Mouse (Mus musculus) forebrain, embryonic 11.5 days (tissue): ENCODE data around the gene Sh3pxd2a. TPM values are rescaled to one million over a fixed set of nuclear protein-coding genes. Genes with fewer than 3 reads are reported as not detected.

Experiments used
- ATAC-seq: fragments of 200-750 bp; cut with Nextera tagmentation; replicated peaks from 2 replicates; pipeline ENCODE4 v1.8.0; 2017; ENCODE audit warnings: moderate TSS enrichment; ENCODE audit not compliant: low FRiP score
- DNase-seq: peaks from one replicate; pipeline ENCODE4 v3.0.0-alpha.2; 2017; ENCODE audit warnings: low spot score
- H3K27ac ChIP-seq: fragments of 300-500 bp; sonication (generic); 2 replicates; pipeline ENCODE4 v1.5.1; 2014; ENCODE audit warnings: low read depth, low read length
- H3K27me3 ChIP-seq: fragments of 300-500 bp; sonication (generic); 2 replicates; pipeline ENCODE4 v1.6.1; 2014; ENCODE audit warnings: mild to moderate bottlenecking, low read length, mixed read lengths; ENCODE audit not compliant: control insufficient read depth, insufficient read depth
- H3K36me3 ChIP-seq: fragments of 300-500 bp; sonication (generic); 2 replicates; pipeline ENCODE4 v1.6.1; 2014; ENCODE audit warnings: mild to moderate bottlenecking, low read length, moderate library complexity, mixed read lengths; ENCODE audit not compliant: control insufficient read depth, insufficient read depth
- H3K4me1 ChIP-seq: fragments of 300-500 bp; sonication (generic); replicated peaks from 2 replicates; pipeline ENCODE4 v1.6.1; 2014; ENCODE audit warnings: low read length, mixed read lengths; ENCODE audit not compliant: control insufficient read depth, insufficient read depth
- H3K4me2 ChIP-seq: fragments of 300-500 bp; sonication (generic); 2 replicates; pipeline ENCODE4 v1.6.1; 2014; ENCODE audit warnings: low read depth, mild to moderate bottlenecking, low read length, moderate library complexity, mixed read lengths; ENCODE audit not compliant: severe bottlenecking
- H3K4me3 ChIP-seq: fragments of 300-500 bp; sonication (generic); 2 replicates; pipeline ENCODE4 v1.5.1; 2014; ENCODE audit warnings: low read depth, low read length
- H3K9ac ChIP-seq: fragments of 300-500 bp; sonication (generic); 2 replicates; pipeline ENCODE4 v1.6.1; 2014; ENCODE audit warnings: low read length
- H3K9me3 ChIP-seq: fragments of 300-500 bp; sonication (generic); 2 replicates; pipeline ENCODE4 v1.6.1; 2016; ENCODE audit warnings: low read length, mixed read lengths; ENCODE audit not compliant: control insufficient read depth
- whole genome bisulfite sequencing: fragments of 180-500 bp; shearing (Covaris S2); extraction: QIAGEN DNeasy Blood & Tissue Kit; methylation state at CpG from one replicate; pipeline ENCODE4 v1.1.7; 2014; 5-methylcytosine and 5-hydroxymethylcytosine counted together
- polyA plus RNA-seq: library from polyadenylated mRNA; unstranded; fragments of >200 nt; fragmentation: Nextera tagmentation; extraction: Ambion mirVana; gene quantifications from 2 replicates; pipeline ENCODE4 v1.2.1, GENCODE M21; 2014

Sh3pxd2a gene
- polyA plus RNA-seq, 1 experiment from 2014 or later: 5.2 TPM

DNA sequence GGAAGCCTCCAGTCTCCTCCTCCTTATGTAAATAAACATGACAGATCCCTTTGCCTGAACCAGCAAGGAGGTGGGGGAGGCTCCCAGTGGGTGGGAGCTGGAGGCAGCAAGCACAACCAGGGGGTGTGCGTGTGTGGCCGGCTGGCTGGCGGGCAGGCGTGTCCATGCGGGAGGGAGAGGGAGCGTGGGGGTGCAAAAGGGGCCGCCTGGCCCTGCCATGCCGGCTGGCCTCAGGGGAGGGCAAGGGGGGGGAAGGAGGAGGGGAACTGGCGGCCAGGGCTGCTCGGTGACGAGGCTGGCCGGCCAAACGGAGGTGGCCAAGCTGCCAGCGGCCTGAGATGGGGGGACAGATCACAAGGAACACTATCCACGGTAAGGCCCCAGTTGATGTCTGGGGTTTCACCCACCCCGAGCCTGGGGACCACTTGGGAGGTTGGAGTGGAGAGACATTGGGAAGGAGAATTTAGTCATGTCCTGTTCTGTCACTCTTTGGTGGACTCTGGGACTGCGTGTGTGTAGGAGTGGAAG lies 235.4 kb downstream of the Sh3pxd2a start:
- Histone ChIP-seq H3K9me3 (no peaks in the 10 kb centered on the region), H3K36me3 (no peaks in the 10 kb centered on the region), H3K4me2 (peak overlapping the region; percentile 26), H3K27ac (no peak overlapping the region), H3K27me3 (no peaks in the 10 kb centered on the region), H3K9ac (no peak overlapping the region; the same call in 1 of the 2 replicates), H3K4me1 (peaks cover 2% of the 10 kb centered on the region; the same call in 1 of the 2 replicates), H3K4me3 (no peak overlapping the region)
- WGBS: 6% methylated on average over 17 of the region's 17 CpGs
- DNase-seq: no peak
- no peak for ATAC-seq

DNA sequence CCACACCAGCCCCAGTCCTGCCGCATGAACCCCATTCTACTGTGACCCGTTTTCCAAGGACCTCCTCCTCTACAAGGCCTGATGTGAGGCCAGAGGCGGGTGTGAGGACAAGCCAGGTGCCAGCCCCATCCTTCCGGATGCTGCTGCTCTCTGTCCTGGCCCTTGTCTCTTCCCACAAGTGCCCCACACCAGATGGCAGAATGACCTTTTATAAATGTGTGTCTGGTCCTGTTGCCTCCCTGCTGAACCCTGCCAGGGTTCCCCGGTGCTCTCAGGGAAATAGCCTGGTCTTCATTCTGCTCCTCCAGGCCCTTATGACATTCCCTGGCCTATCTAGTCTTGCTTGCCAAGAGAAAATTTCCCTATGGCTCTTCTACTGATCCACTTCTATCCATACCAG lies 238.4 kb downstream of the Sh3pxd2a start:
- no peak overlapping the region for H3K4me2 ChIP-seq

DNA sequence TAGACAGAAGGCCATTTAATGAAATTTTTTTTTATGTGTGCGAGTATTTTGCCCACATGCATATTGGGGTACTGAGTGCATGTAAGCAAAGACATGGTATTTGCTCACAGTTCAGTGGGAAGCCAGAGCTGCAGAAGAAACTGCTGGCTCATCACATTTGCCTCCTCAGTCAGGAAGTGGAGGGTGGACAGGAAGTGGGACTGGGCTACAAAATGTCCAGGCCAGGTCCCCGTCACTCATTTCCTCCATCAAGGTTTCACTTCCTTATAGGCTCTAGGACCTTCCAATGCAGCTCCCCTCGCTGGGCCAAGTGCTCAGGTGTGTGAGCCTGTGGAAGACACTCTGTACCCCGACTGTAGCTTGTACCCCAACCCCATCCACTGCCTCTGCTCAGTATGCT lies 239.5 kb downstream of the Sh3pxd2a start:
- H3K36me3 ChIP-seq: no peaks in the 10 kb centered on the region
- WGBS: 80% methylated on average over 4 of the region's 4 CpGs
- no peak overlapping the region for H3K4me2 ChIP-seq
- no peak overlapping the region for H3K9ac ChIP-seq
- H3K27me3 ChIP-seq: no peaks in the 10 kb centered on the region
- DNase-seq (no peak), ATAC-seq (no peak)
- H3K4me1 ChIP-seq: peaks cover 2% of the 10 kb centered on the region; the same call in 1 of the 2 replicates
- no peak overlapping the region for H3K4me3 ChIP-seq
- H3K9me3 ChIP-seq: no peaks in the 10 kb centered on the region
- no peak overlapping the region for H3K27ac ChIP-seq

More for the DNA sequence above, 238.4 kb downstream of the Sh3pxd2a start:
- Histone ChIP-seq H3K9ac (no peak overlapping the region), H3K4me3 (no peak overlapping the region), H3K4me1 (peaks cover 2% of the 10 kb centered on the region; the same call in 1 of the 2 replicates), H3K9me3 (no peaks in the 10 kb centered on the region), H3K27me3 (no peaks in the 10 kb centered on the region), H3K36me3 (no peaks in the 10 kb centered on the region), H3K27ac (no peak overlapping the region)
- DNase-seq: no peak
- no peak for ATAC-seq
- WGBS: 85% methylated on average over 5 of the region's 5 CpGs

DNA sequence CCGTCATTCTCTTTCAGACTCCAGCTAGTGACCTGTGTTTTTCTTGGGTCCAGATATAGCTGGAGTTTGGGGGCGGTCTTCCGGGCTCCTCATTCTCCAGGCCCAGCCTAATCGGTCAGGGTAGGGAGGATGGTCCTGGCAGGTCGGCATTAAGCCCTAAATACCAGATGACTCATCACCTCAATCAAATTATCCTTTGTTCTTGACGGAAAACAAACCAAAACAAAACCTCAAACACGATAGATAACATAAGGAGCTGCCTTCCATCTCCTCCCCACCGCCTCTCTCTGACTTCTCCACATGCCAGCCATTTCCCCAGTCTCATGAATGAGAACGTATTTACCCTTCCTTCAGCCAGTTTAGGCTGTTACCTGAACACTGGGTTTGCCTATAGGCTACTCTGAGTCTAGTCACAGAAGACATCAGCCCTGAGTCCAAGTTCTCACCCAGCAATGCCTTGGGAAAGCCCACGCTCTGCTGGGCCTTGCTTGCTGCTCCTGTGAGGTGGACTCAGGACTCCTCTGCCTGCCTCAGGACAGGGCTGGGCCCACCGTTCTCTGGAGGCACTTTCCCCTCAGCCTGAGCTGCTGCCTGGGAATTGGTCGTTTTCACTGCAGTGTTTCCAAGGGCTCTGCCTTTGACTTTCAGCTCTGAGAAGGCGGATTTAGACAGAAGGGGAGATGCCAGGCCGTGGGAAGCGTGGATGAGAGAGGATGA lies 241.2 kb downstream of the Sh3pxd2a start:
- no peak for DNase-seq
- Histone ChIP-seq H3K9ac (no peak overlapping the region), H3K4me2 (no peak overlapping the region), H3K36me3 (no peaks in the 10 kb centered on the region), H3K9me3 (no peaks in the 10 kb centered on the region), H3K27ac (no peak overlapping the region), H3K4me3 (no peak overlapping the region), H3K4me1 (no peaks in the 10 kb centered on the region), H3K27me3 (no peaks in the 10 kb centered on the region)
- WGBS: 79% methylated on average over 15 of the region's 15 CpGs
- no peak for ATAC-seq

DNA sequence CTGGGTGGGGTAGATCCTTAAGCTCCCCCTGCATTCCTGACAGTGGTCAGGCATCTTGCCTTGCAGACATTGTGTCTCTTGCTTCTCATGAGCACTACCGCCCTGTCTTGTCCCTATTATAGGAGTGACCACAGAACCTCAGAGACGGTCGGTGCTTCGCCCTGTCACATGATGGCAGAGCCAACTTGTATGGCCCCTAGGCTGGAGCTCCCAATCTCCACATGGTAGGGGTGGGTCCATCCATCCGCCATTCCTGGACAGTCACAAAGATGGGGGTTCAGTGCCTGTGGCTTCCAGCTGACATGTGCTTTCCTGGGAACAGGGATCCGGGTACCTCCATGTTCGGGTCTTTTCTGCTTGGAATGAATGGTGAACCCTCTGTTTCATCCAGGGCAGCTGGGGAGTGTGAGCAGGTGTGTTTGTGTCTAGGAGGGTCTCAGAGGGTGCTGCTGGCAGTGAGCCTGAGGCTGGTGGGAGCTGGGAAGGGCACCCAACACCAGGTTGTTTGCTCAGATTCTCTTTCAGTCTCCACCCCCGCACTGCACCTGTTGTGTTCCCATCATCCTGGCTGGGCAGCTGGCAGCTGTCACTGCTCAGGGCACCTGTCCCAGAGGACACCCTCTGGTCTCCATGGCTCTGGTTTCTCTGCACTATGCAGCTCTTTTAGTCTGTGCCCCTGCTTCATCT lies 241.9 kb downstream of the Sh3pxd2a start:
- Histone ChIP-seq H3K4me3 (no peak overlapping the region), H3K9me3 (no peaks in the 10 kb centered on the region), H3K27me3 (no peaks in the 10 kb centered on the region), H3K4me2 (no peak overlapping the region), H3K27ac (no peak overlapping the region), H3K4me1 (no peaks in the 10 kb centered on the region), H3K36me3 (no peaks in the 10 kb centered on the region), H3K9ac (no peak overlapping the region)
- 92% methylated on average over 8 of the region's 8 CpGs for WGBS
- no peak for DNase-seq
- ATAC-seq: no peak

DNA sequence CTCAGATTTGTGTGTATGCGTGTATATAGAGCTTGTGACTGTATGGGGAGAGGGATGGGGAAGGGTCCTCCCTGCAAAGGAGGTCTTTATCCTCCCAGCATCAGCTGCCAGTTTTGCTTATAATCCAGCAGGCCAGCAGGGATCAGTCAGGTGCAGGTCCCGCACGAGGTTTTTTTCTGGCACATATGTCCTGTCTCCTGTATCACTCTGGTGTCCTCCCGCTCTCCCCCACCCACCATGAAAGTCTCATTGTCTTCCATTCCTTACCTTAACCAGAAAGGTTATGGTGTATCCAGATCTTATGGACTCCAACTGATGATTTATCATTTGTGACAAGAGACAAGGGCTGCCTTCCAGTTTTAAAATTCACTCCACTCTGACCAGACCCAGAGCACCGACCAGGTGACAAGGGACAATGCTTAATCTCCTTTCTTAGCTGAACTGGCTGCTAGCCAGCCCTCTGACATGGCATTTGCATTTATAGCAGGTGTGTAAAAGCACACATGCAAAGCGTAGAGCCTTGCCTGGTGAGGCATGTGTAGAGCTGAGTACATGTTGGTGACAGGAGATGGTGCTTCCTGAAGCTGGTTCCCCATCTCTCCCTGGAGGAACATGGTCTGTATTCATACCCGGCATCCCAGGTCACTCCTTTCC lies 242.6 kb downstream of the Sh3pxd2a start:
- Histone ChIP-seq H3K36me3 (no peaks in the 10 kb centered on the region), H3K27ac (no peak overlapping the region), H3K4me1 (no peaks in the 10 kb centered on the region), H3K4me2 (no peak overlapping the region), H3K9ac (no peak overlapping the region), H3K4me3 (no peak overlapping the region), H3K9me3 (no peaks in the 10 kb centered on the region), H3K27me3 (no peaks in the 10 kb centered on the region)
- DNase-seq (no peak), ATAC-seq (no peak)
- 83% methylated on average over 7 of the region's 7 CpGs for WGBS

DNA sequence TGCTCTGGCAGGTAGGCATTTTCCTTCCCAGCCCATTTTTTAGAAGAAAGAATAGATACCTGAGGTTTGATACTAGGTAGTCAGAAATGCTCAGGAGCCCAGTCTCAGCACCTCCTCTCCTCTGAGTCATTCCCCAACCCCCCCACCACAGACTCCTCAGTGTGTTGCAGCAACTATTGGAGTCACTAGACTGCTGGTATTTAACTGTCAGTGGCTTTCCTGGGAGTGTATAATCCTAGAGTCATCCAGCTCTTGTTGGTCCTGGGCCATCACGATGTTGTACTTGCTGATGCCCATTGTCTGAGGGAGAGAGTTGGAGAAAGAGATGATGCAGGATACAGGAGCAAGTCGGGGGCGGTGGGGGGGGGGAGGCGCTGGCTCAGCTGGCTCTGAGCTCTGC lies 243.2 kb downstream of the Sh3pxd2a start:
- H3K9me3 ChIP-seq: no peaks in the 10 kb centered on the region
- DNase-seq (no peak), ATAC-seq (no peak)
- no peak overlapping the region for H3K4me2 ChIP-seq
- no peaks in the 10 kb centered on the region for H3K36me3 ChIP-seq
- H3K4me3 ChIP-seq: no peak overlapping the region
- 81% methylated on average over 4 of the region's 4 CpGs for WGBS
- no peak overlapping the region for H3K27ac ChIP-seq
- no peak overlapping the region for H3K9ac ChIP-seq
- H3K4me1 ChIP-seq: no peaks in the 10 kb centered on the region
- H3K27me3 ChIP-seq: no peaks in the 10 kb centered on the region

DNA sequence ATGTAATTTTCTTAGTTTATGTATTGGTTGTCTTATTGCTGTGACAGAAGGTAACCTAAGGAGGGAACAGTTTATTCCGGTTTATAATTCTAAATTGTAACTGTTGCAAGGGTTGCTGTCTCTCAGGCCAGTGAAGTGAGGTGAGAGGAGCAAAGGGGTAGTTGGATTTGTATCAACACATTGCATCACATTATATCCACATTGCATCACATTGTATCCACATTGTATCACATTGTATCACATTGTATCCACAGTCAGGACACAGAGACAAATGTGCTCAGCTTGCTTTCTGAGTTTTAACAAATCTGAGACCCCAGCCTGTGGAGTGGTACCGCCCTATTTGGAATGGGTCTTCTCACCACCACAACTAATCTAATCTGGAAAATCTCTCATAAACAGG lies 244.0 kb downstream of the Sh3pxd2a start:
- whole genome bisulfite sequencing: 85% methylated on average over 2 of the region's 2 CpGs
- ATAC-seq (no peak), DNase-seq (no peak)
- H3K9me3 ChIP-seq: no peaks in the 10 kb centered on the region
- H3K9ac ChIP-seq: no peak overlapping the region
- H3K4me2 ChIP-seq: no peak overlapping the region
- H3K36me3 ChIP-seq: no peaks in the 10 kb centered on the region
- H3K27me3 ChIP-seq: no peaks in the 10 kb centered on the region
- H3K27ac ChIP-seq: no peak overlapping the region
- no peaks in the 10 kb centered on the region for H3K4me1 ChIP-seq
- no peak overlapping the region for H3K4me3 ChIP-seq
